Mouse (Mus musculus) cerebellum, adult (tissue): ENCODE measurements around the gene Gstm6.

Source experiments
- ATAC-seq: cut with Nextera tagmentation; 2 replicates; pipeline ENCODE4 v1.9.2; 2017; ENCODE audit warnings: mild to moderate bottlenecking, moderate library complexity, mixed read lengths; ENCODE audit not compliant: insufficient number of reproducible peaks, low FRiP score, low TSS enrichment

Gstm6 gene

GRCm38 (mm10) chr3:107945729-107946128, 2.2 kb upstream of the Gstm6 start:
- ATAC-seq = no peak

GRCm38 (mm10) chr3:107941261-107941660, 2.3 kb downstream of the Gstm6 start:
- ATAC-seq = no peak

- no peak for ATAC-seq
These were observed 3.0 kb downstream of the Gstm6 start for GRCm38 (mm10) chr3:107940524-107940923.

GRCm38 (mm10) chr3:107939830-107940229, 3.7 kb downstream of the Gstm6 start:
- no peak for ATAC-seq

GRCm38 (mm10) chr3:107939403-107939802, 4.1 kb downstream of the Gstm6 start:
- ATAC-seq = 0 out of 2 replicates have a peak, but pooled peaks have one; percentile 45

GRCm38 (mm10) chr3:107935888-107936287, 7.7 kb downstream of the Gstm6 start:
- ATAC-seq = no peak

GRCm38 (mm10) chr3:107935268-107935667, 8.3 kb downstream of the Gstm6 start:
- ATAC-seq = no peak

GRCm38 (mm10) chr3:107932128-107932527, 11.4 kb downstream of the Gstm6 start:
- no peak for ATAC-seq

GRCm38 (mm10) chr3:107931670-107932069, 11.9 kb downstream of the Gstm6 start, which contains the start of gene Gstm7:
Gstm7 (minus strand) TSS chr3:107931817.
- ATAC-seq = peak; percentile 78

- ATAC-seq = no peak
These were observed 12.4 kb downstream of the Gstm6 start for GRCm38 (mm10) chr3:107931134-107931533.

- ATAC-seq = no peak
These were observed 13.8 kb downstream of the Gstm6 start for GRCm38 (mm10) chr3:107929731-107930130.

GRCm38 (mm10) chr3:107929243-107929642, 14.3 kb downstream of the Gstm6 start:
- no peak for ATAC-seq

GRCm38 (mm10) chr3:107928691-107929090, 14.9 kb downstream of the Gstm6 start:
- no peak for ATAC-seq

GRCm38 (mm10) chr3:107927841-107928240, 15.7 kb downstream of the Gstm6 start:
- no peak for ATAC-seq

- ATAC-seq = no peak
These were observed 18.2 kb downstream of the Gstm6 start for GRCm38 (mm10) chr3:107925335-107925734.

GRCm38 (mm10) chr3:107920348-107920747, 23.2 kb downstream of the Gstm6 start:
- no peak for ATAC-seq

- ATAC-seq = peak; percentile 45
These were observed 25.7 kb downstream of the Gstm6 start for GRCm38 (mm10) chr3:107917783-107918408.

GRCm38 (mm10) chr3:107917097-107917496, 26.5 kb downstream of the Gstm6 start:
- no peak for ATAC-seq

- ATAC-seq = no peak
These were observed 26.9 kb downstream of the Gstm6 start for GRCm38 (mm10) chr3:107916674-107917073.

- no peak for ATAC-seq
These were observed 37.6 kb downstream of the Gstm6 start for GRCm38 (mm10) chr3:107905942-107906341.

- no peak for ATAC-seq
These were observed 42.4 kb downstream of the Gstm6 start for GRCm38 (mm10) chr3:107900955-107901673.

GRCm38 (mm10) chr3:107898691-107899090, 44.9 kb downstream of the Gstm6 start:
- no peak for ATAC-seq
